Mouse (Mus musculus) cerebellum, adult 11-12 months (tissue): ENCODE results near the gene Elk4.

Experiments
- DNase-seq: peaks from one replicate; pipeline ENCODE4 v3.0.0; 2022

Elk4 gene

GRCm38 (mm10) chr1:132067261-132068255 is 60.2 kb downstream of the Elk4 start, which contains the start of gene Mfsd4a:
Gene Mfsd4a, minus strand, starts transcription at chr1:132068062.
- DNase-seq: peak; percentile 79

GRCm38 (mm10) chr1:132069436-132069835 is 62.0 kb downstream of the Elk4 start:
- no peak for DNase-seq

- no peak for DNase-seq
Measured at GRCm38 (mm10) chr1:132070659-132071058, 63.3 kb downstream of the Elk4 start.

- no peak for DNase-seq
Measured at GRCm38 (mm10) chr1:132075576-132075975, 68.2 kb downstream of the Elk4 start.

- no peak for DNase-seq
Measured at GRCm38 (mm10) chr1:132078413-132078812, 71.0 kb downstream of the Elk4 start.
